Mouse (Mus musculus): ENCODE data around the gene Pfn1.
A peak's percentile ranks its signal among the peaks of the same experiment; 100 is the strongest.

Pfn1 gene

DNA sequence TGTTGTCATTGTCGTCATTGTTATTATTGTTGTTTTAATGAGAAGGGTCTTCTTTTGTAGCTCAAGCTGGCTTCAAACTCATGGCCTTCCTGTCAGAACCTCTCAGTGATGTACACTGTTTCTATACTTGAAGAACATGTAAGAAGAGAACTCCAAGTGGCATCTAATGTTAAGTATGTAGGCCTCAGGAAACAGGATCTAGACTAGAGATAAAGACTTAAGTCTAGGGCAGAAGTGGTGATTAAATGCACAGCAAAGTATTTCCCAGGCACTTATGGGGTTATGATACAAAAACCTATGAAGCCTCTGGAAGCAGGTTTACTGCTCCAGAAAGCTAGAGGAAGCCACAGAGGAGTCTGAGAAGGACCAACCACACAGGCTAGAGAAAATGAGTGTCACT is 16.2 kb downstream of the Pfn1 start:
- DNase-seq (ENCODE audit: low spot score in 2 of 2), result no peak

GRCm38 (mm10) chr11:70637764-70638163 is 16.7 kb downstream of the Pfn1 start:
- DNase-seq (ENCODE audit: low spot score in 2 of 2), result no peak

GRCm38 (mm10) chr11:70635601-70636000 is 18.8 kb downstream of the Pfn1 start:
- no peak for DNase-seq (ENCODE audit: low spot score in 2 of 2)

DNA sequence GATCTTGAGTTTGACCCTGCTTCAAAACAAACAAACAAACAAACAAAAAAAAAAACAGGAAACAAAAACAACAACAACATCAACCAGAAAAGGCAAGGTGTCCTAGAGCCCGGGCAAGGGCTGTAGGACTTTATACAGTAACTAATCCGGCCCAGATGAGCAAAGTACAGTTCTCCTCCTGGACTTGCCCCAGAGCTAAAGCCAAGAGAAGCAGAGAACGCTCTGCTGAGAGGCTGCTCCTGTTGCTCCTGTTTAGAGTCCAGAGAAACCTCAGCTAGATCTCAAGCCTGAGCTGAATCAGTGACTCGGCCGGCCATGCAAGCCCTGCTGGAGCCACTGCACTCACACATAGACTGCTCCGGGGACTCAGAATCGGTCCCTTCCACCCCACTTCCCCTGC is 24.3 kb downstream of the Pfn1 start:
- DNase-seq (ENCODE audit: low spot score in 2 of 2), result no peak

GRCm38 (mm10) chr11:70629557-70629956 is 24.9 kb downstream of the Pfn1 start:
- no peak for DNase-seq (ENCODE audit: low spot score in 2 of 2)

GRCm38 (mm10) chr11:70628431-70628830 is 26.0 kb downstream of the Pfn1 start:
- no peak for DNase-seq (ENCODE audit: low spot score in 2 of 2)

DNA sequence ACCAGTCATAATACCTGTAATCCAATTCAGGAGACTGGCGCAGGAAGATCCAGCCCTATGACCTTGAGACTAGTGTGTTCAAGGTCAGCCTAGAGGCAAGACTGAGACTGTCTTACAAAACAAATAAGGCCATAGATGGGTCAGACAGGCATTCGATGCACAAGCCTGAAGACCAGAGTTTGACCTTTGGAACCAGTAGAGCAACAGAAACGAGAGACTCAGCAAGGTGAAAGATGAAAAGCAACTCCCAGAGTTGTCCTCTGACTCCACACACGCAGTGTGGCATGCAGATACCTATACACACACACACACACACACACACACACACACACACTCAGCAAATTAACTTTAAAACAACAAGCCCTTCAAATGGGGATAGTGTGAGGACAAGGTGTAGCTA is 27.6 kb downstream of the Pfn1 start:
- DNase-seq (ENCODE audit: low spot score in 2 of 2), result no peak

DNA sequence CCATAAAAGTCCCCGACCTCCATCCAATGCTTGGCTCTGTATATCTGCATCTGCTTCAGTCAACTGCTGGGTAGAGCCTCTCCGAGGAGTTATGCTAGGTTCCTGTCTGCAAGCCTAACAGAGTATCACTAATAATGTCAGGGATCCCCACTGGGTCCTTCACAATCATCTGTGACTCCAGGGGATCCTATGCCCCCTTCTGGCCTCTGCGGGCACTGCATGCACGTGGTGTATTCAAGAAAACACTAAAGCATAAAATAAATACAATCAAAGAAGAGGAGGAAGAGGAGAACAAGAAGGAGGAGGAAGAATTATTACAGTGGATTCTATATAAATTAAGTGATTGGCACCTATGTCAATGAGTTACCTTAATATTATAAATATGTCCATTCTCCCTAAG is 29.0 kb downstream of the Pfn1 start:
- DNase-seq (ENCODE audit: low spot score in 2 of 2), result no peak

GRCm38 (mm10) chr11:70623053-70623742 is 31.2 kb downstream of the Pfn1 start:
- DNase-seq (ENCODE audit: low spot score in 2 of 2), result no peak

DNA sequence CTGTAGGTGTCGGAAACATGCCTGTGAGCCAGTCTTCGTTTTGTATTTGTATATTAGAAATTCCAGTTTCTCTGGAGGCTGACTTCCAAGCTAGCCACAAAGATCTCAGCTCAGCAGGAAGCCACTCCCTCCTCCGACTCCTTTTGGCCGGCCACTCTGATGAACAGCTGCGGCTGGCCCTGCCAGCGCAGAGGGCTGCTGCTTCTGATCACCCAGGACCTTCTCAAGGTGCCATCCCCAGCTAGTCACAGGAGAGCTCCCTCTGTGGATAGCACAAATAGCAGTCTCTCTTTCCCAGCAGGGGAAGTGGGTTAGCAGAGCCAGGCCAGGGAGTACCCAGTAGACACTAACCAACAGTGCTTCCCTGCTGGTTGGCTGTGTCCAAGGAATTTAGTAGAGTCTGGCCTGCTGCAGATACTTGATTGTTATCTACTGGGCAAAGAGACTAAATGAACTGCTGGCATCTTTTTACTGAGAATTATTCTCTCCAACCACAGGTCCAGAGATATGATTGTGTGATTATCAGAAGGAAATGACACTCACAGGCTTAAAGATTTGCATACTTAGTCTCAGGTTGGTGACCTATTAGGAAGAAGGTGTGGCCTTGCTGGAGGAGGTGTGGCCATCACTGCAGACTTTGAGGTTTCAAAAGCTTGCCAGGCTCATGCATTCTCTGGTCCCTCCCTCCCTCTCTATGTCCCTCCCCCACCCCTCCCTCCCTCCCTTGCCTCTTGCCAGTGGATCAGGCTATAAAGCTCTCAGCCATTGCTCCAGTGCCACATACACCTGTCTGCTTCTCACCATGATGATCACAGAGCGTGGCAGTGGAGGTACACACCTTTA is 32.3 kb downstream of the Pfn1 start:
- no peak for DNase-seq (ENCODE audit: low spot score in 2 of 2)

DNA sequence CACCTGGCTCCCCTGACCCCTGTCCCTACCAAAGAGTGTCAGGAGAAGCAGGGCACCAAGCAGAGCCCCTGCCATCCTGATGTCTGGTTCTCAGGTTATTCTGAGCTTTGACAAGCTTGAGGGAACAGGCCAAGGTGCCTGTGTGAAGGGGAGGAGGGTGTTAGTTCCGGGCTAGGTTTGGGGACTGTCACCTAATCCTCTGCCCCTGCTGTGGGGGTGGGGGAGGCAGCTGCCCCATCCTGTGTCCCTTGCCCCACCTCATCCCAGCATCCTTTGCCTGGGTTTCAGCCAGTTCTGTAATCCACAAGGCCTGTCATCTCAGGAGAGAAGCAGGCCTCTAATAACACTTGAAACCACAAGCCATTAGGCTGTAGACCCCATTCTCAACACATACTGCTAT is 35.3 kb downstream of the Pfn1 start, which contains the start of gene Chrne:
TSS of gene Chrne (minus strand) at position 116 of the 400 bp plus-strand sequence.
- no peak for DNase-seq (ENCODE audit: low spot score in 2 of 2)

DNA sequence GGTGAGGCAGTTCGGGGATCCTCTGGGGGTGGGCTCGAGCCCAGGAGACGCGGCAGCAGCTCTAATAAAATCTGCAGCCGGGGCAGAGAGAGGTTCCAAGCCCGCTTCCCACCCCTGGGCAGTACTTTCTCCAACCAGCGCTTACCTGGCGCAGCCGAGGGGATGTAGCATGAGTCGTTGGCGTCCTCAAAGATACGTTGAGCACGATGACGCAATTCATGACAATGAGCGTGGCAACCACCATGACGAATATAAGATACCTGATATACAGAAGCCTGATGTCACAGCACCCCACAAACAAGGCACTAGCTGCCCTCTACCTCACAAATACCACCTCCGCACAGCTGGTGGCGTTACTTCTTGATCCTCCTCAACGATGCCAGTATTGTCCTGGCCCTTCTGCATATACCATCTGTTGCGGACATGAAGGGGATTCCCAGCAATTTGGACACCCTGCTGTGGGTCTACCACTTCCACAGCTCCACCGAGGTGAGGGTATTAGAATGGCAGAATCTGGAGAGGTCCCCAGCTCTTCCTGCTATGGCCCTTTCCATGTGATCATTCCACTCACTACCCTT is 38.8 kb downstream of the Pfn1 start, which contains the start of gene 4930544D05Rik:
TSS of gene 4930544D05Rik (plus strand) at position 333 of the 578 bp plus-strand sequence.
- no peak for DNase-seq (ENCODE audit: low spot score in 2 of 2)

- DNase-seq (ENCODE audit: low spot score in 2 of 2), result no peak
These were observed 39.4 kb downstream of the Pfn1 start for GRCm38 (mm10) chr11:70615074-70615473.

DNA sequence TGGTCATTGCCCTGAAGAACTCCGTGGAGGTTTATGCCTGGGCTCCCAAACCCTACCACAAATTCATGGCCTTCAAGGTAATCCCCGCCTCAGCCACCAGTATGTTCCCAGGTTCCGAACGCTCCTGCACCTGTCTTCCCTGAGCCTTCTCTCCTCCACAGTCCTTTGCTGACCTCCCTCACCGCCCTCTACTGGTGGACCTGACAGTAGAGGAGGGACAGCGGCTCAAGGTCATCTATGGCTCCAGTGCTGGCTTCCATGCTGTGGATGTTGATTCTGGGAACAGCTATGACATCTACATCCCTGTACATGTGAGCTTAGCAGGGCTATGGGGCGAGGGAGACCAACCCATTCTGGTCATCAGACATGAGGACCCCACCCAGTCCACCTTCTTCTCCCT is 41.9 kb downstream of the Pfn1 start:
- no peak for DNase-seq (ENCODE audit: low spot score in 2 of 2)

- no peak for DNase-seq (ENCODE audit: low spot score in 2 of 2)
These were observed 43.7 kb downstream of the Pfn1 start for GRCm38 (mm10) chr11:70610752-70611151.

- no peak for DNase-seq (ENCODE audit: low spot score in 2 of 2)
These were observed 45.9 kb downstream of the Pfn1 start for GRCm38 (mm10) chr11:70608381-70609066.

GRCm38 (mm10) chr11:70607611-70608010 is 46.8 kb downstream of the Pfn1 start:
- no peak for DNase-seq (ENCODE audit: low spot score in 2 of 2)

DNA sequence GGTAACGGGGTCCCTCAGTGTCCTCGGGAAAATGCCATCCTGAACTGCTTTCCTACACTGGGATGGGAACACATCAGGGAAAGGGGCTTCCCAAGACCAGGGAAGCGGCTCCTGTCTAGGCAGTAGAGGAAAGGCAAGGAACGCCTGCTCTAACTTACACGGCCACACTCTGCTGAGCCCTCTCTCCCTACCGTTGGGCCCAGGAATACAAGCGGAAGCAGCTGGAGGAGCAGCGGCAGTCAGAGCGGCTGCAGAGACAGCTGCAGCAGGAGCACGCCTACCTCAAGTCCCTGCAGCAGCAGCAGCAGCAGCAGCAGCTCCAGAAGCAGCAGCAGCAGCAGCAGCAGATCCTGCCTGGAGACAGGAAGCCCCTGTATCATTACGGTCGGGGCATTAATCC is 47.7 kb downstream of the Pfn1 start:
- DNase-seq (ENCODE audit: low spot score in 2 of 2), result no peak

- DNase-seq (ENCODE audit: low spot score in 2 of 2), result peak; percentile 51 to 65
These were observed 49.3 kb downstream of the Pfn1 start for GRCm38 (mm10) chr11:70605024-70605566.

Data from frontal cortex, postnatal 10 days (tissue).